23 mouse cellular contexts compared by ENCODE assay signal in genomic region chr10:122842961-122843360, GRCm38 (mm10).
"Had no signal": no experiment of that assay in that cellular context is flagged by ENCODE, and none has a peak within 500 bp of the region (broad histone marks: within the 10 kb centered on the region; RNA-seq: fewer than 3 reads in every experiment).

No protein-coding gene starts in this region.

- H3K27ac ChIP-seq: kidney, embryonic 15.5 days; limb, embryonic 10.5 days; limb, embryonic 13.5 days; liver, embryonic 12.5 days; liver, embryonic 15.5 days; lung, embryonic 15.5 days; neural tube, embryonic 12.5 days; neural tube, embryonic 15.5 days; stomach, embryonic 15.5 days had no signal

- H3K27me3 ChIP-seq: kidney, embryonic 15.5 days; limb, embryonic 13.5 days; liver, embryonic 12.5 days; liver, embryonic 15.5 days; lung, embryonic 15.5 days; neural tube, embryonic 12.5 days; neural tube, embryonic 15.5 days; stomach, embryonic 15.5 days had no signal

- H3K9ac ChIP-seq: kidney, embryonic 15.5 days; limb, embryonic 13.5 days; liver, embryonic 12.5 days; liver, embryonic 15.5 days; lung, embryonic 15.5 days; neural tube, embryonic 12.5 days; neural tube, embryonic 15.5 days; stomach, embryonic 15.5 days had no signal

- ATAC-seq: liver, embryonic 12.5 days had no signal

- H3K4me3 ChIP-seq: kidney, embryonic 15.5 days; limb, embryonic 10.5 days; limb, embryonic 13.5 days; liver, embryonic 12.5 days; liver, embryonic 15.5 days; lung, embryonic 15.5 days; neural tube, embryonic 12.5 days; neural tube, embryonic 15.5 days; stomach, embryonic 15.5 days had no signal

- H3K9me3 ChIP-seq: limb, embryonic 10.5 days; lung, embryonic 15.5 days; stomach, embryonic 15.5 days had no signal

- H3K4me1 ChIP-seq: liver, embryonic 12.5 days; liver, embryonic 15.5 days had no signal

- H3K4me2 ChIP-seq: kidney, embryonic 15.5 days; limb, embryonic 13.5 days; liver, embryonic 12.5 days; liver, embryonic 15.5 days; lung, embryonic 15.5 days; midbrain, embryonic 11.5 days; neural tube, embryonic 12.5 days; neural tube, embryonic 15.5 days; stomach, embryonic 15.5 days had no signal

- H3K36me3 ChIP-seq: limb, embryonic 10.5 days; limb, embryonic 13.5 days; liver, embryonic 12.5 days; liver, embryonic 15.5 days; lung, embryonic 15.5 days; neural tube, embryonic 12.5 days; neural tube, embryonic 15.5 days had no signal

- DNase-seq: kidney, postnatal 10 days; kidney, postnatal 36 days; layer of hippocampus, postnatal 36 days; liver; lung, adult 18-20 months; lung, postnatal 14 days; lung, postnatal 4 days; midbrain, embryonic 14.5 days; right cerebral cortex, adult 18-20 months; right cerebral cortex, postnatal 14 days; right cerebral cortex, postnatal 4 days; spleen, adult 18-20 months; thymus, postnatal 25 days had no signal
